Mouse (Mus musculus) kidney, embryonic 14.5 days (tissue): Measurements from ENCODE around the gene Smarca2. TPM values are rescaled to one million over a fixed set of nuclear protein-coding genes. Genes with fewer than 3 reads are reported as not detected.

ENCODE experiments used
- ATAC-seq: fragments of 200-750 bp; cut with Nextera tagmentation; 2 replicates; pipeline ENCODE4 v1.8.0; 2017; ENCODE audit warnings: moderate number of reproducible peaks, mild to moderate bottlenecking, moderate TSS enrichment, moderate library complexity; ENCODE audit not compliant: low FRiP score, low TSS enrichment
- H3K27ac ChIP-seq: fragments of 300-500 bp; sonication (generic); 2 replicates; pipeline ENCODE4 v1.5.1; 2014; ENCODE audit warnings: low read depth, mild to moderate bottlenecking, low read length, moderate library complexity, mixed read lengths
- H3K27me3 ChIP-seq: fragments of 300-500 bp; sonication (generic); 2 replicates; pipeline ENCODE4 v1.6.1; 2014; ENCODE audit warnings: mild to moderate bottlenecking, low read length; ENCODE audit not compliant: control insufficient read depth, insufficient read depth
- H3K36me3 ChIP-seq: fragments of 300-500 bp; sonication (generic); 2 replicates; pipeline ENCODE4 v1.6.1; 2014; ENCODE audit warnings: low read length, mixed read lengths; ENCODE audit not compliant: control insufficient read depth, insufficient read depth
- H3K4me1 ChIP-seq: fragments of 300-500 bp; sonication (generic); 2 replicates; pipeline ENCODE4 v1.6.1; 2014; ENCODE audit warnings: low read length, mixed read lengths; ENCODE audit not compliant: control insufficient read depth, insufficient read depth
- H3K4me2 ChIP-seq: fragments of 300-500 bp; sonication (generic); replicated peaks from 2 replicates; pipeline ENCODE4 v1.6.1; 2014; ENCODE audit warnings: low read depth, mild to moderate bottlenecking, low read length
- H3K4me3 ChIP-seq: fragments of 300-500 bp; sonication (generic); 2 replicates; pipeline ENCODE4 v1.5.1; 2014; ENCODE audit warnings: mild to moderate bottlenecking, low read length
- H3K9ac ChIP-seq: fragments of 300-500 bp; sonication (generic); 2 replicates; pipeline ENCODE4 v1.6.1; 2014; ENCODE audit warnings: low read depth, mild to moderate bottlenecking, low read length, moderate library complexity
- H3K9me3 ChIP-seq: fragments of 300-500 bp; sonication (generic); 2 replicates; pipeline ENCODE4 v1.6.1; 2016; ENCODE audit warnings: low read length; ENCODE audit not compliant: control insufficient read depth
- WGBS: fragments of 180-500 bp; shearing (Covaris S2); extraction: QIAGEN DNeasy Blood & Tissue Kit; methylation state at CpG from one replicate; pipeline ENCODE4 v1.1.7; 2014; 5-methylcytosine and 5-hydroxymethylcytosine counted together
- polyA plus RNA-seq: library from polyadenylated mRNA; unstranded; fragments of >200 nt; fragmentation: Nextera tagmentation; extraction: Ambion mirVana; gene quantifications from 2 replicates; pipeline ENCODE4 v1.2.1, GENCODE M21; 2014

Smarca2 gene
- polyA plus RNA-seq: 44.1 and 46.9 TPM in 2 replicates

- WGBS: 1% methylated on average over 44 of the region's 45 CpGs
- Histone ChIP-seq H3K9me3 (no peaks in the 10 kb centered on the region), H3K27ac (peak within 1 kb of the TSS; percentile 81; the same call in 1 of the 2 replicates), H3K9ac (peak within 1 kb of the TSS; percentile 73), H3K36me3 (no peaks in the 10 kb centered on the region), H3K27me3 (peaks cover 6% of the 10 kb centered on the region; the same call in 1 of the 2 replicates), H3K4me1 (no peaks in the 10 kb centered on the region), H3K4me3 (peak within 1 kb of the TSS; percentile 72), H3K4me2 (peak within 1 kb of the TSS; percentile 100)
- ATAC-seq: peak; percentile 94
Observed at GRCm38 (mm10) chr19:26604755-26605300, at the start of gene Smarca2. Smarca2 (plus strand) TSS chr19:26605050.

- Histone ChIP-seq H3K4me2 (no peak overlapping the region), H3K9me3 (no peaks in the 10 kb centered on the region), H3K27ac (no peak overlapping the region), H3K4me3 (no peak overlapping the region), H3K4me1 (no peaks in the 10 kb centered on the region), H3K36me3 (no peaks in the 10 kb centered on the region), H3K9ac (no peak overlapping the region), H3K27me3 (no peaks in the 10 kb centered on the region)
- WGBS: 60% methylated on average over 2 of the region's 2 CpGs
- no peak for ATAC-seq
Observed at GRCm38 (mm10) chr19:26564850-26565249, 40.0 kb upstream of the Smarca2 start.

GRCm38 (mm10) chr19:26566109-26566508 is 38.7 kb upstream of the Smarca2 start:
- H3K9me3 ChIP-seq: no peaks in the 10 kb centered on the region
- H3K4me3 ChIP-seq: peak overlapping the region; percentile 1; the same call in 1 of the 2 replicates
- no peaks in the 10 kb centered on the region for H3K27me3 ChIP-seq
- no peak overlapping the region for H3K9ac ChIP-seq
- H3K4me1 ChIP-seq: no peaks in the 10 kb centered on the region
- no peak overlapping the region for H3K4me2 ChIP-seq
- H3K36me3 ChIP-seq: no peaks in the 10 kb centered on the region
- no peak for ATAC-seq
- H3K27ac ChIP-seq: no peak overlapping the region
- WGBS: 24% methylated on average over 9 of the region's 9 CpGs

- H3K4me3 ChIP-seq: no peak overlapping the region
- H3K27me3 ChIP-seq: no peaks in the 10 kb centered on the region
- no peak overlapping the region for H3K9ac ChIP-seq
- no peaks in the 10 kb centered on the region for H3K36me3 ChIP-seq
- H3K4me1 ChIP-seq: no peaks in the 10 kb centered on the region
- H3K9me3 ChIP-seq: no peaks in the 10 kb centered on the region
- no peak for ATAC-seq
- H3K27ac ChIP-seq: no peak overlapping the region
- WGBS: 86% methylated on average over 5 of the region's 5 CpGs
- no peak overlapping the region for H3K4me2 ChIP-seq
Observed at GRCm38 (mm10) chr19:26568236-26568635, 36.6 kb upstream of the Smarca2 start.

GRCm38 (mm10) chr19:26568941-26569340 is 35.9 kb upstream of the Smarca2 start:
- WGBS: 91% methylated on average over 5 of the region's 5 CpGs
- no peak overlapping the region for H3K27ac ChIP-seq
- no peaks in the 10 kb centered on the region for H3K9me3 ChIP-seq
- no peaks in the 10 kb centered on the region for H3K4me1 ChIP-seq
- no peaks in the 10 kb centered on the region for H3K27me3 ChIP-seq
- no peak overlapping the region for H3K4me3 ChIP-seq
- no peak overlapping the region for H3K9ac ChIP-seq
- no peak for ATAC-seq
- no peak overlapping the region for H3K4me2 ChIP-seq
- H3K36me3 ChIP-seq: no peaks in the 10 kb centered on the region

GRCm38 (mm10) chr19:26569461-26569860 is 35.4 kb upstream of the Smarca2 start:
- no peaks in the 10 kb centered on the region for H3K9me3 ChIP-seq
- no peak overlapping the region for H3K4me2 ChIP-seq
- H3K27me3 ChIP-seq: no peaks in the 10 kb centered on the region
- H3K36me3 ChIP-seq: no peaks in the 10 kb centered on the region
- 88% methylated on average over 1 of the region's 1 CpGs for whole genome bisulfite sequencing
- no peak overlapping the region for H3K4me3 ChIP-seq
- no peak overlapping the region for H3K27ac ChIP-seq
- H3K4me1 ChIP-seq: no peaks in the 10 kb centered on the region
- H3K9ac ChIP-seq: no peak overlapping the region
- no peak for ATAC-seq

GRCm38 (mm10) chr19:26579645-26580044 is 25.2 kb upstream of the Smarca2 start:
- Histone ChIP-seq H3K4me3 (no peak overlapping the region), H3K27me3 (no peaks in the 10 kb centered on the region), H3K4me1 (no peaks in the 10 kb centered on the region), H3K4me2 (no peak overlapping the region), H3K9ac (no peak overlapping the region), H3K36me3 (no peaks in the 10 kb centered on the region), H3K27ac (no peak overlapping the region), H3K9me3 (no peaks in the 10 kb centered on the region)
- WGBS: 83% methylated on average over 5 of the region's 5 CpGs
- ATAC-seq: no peak

- no peak overlapping the region for H3K9ac ChIP-seq
- H3K4me1 ChIP-seq: no peaks in the 10 kb centered on the region
- no peaks in the 10 kb centered on the region for H3K27me3 ChIP-seq
- H3K36me3 ChIP-seq: no peaks in the 10 kb centered on the region
- H3K9me3 ChIP-seq: no peaks in the 10 kb centered on the region
- no peak overlapping the region for H3K4me2 ChIP-seq
- no peak overlapping the region for H3K27ac ChIP-seq
- 84% methylated on average over 1 of the region's 1 CpGs for WGBS
- H3K4me3 ChIP-seq: no peak overlapping the region
- no peak for ATAC-seq
Observed at GRCm38 (mm10) chr19:26580061-26580460, 24.8 kb upstream of the Smarca2 start.

- Histone ChIP-seq H3K9ac (no peak overlapping the region), H3K9me3 (no peaks in the 10 kb centered on the region), H3K27me3 (no peaks in the 10 kb centered on the region), H3K4me2 (no peak overlapping the region), H3K36me3 (no peaks in the 10 kb centered on the region), H3K4me3 (no peak overlapping the region), H3K27ac (no peak overlapping the region), H3K4me1 (no peaks in the 10 kb centered on the region)
- ATAC-seq: no peak
Observed at GRCm38 (mm10) chr19:26594661-26595060, 10.2 kb upstream of the Smarca2 start.
